Mouse (Mus musculus) limb, embryonic 15.5 days (tissue): ENCODE results near the gene Rgs13. TPM values are rescaled to one million over a fixed set of nuclear protein-coding genes. Genes with fewer than 3 reads are reported as not detected.

ENCODE experiments used
- ATAC-seq: fragments of 200-750 bp; cut with Nextera tagmentation; 2 replicates; pipeline ENCODE4 v1.8.0; 2017; ENCODE audit warnings: low read depth, moderate TSS enrichment; ENCODE audit not compliant: insufficient number of reproducible peaks, low FRiP score, low TSS enrichment
- H3K27ac ChIP-seq: fragments of 300-500 bp; sonication (generic); 2 replicates; pipeline ENCODE4 v1.5.1; 2015; ENCODE audit warnings: moderate library complexity, mild to moderate bottlenecking, inconsistent platforms
- H3K27me3 ChIP-seq: fragments of 300-500 bp; sonication (generic); 2 replicates; pipeline ENCODE4 v1.6.1; 2015; ENCODE audit warnings: inconsistent platforms
- H3K36me3 ChIP-seq: fragments of 300-500 bp; sonication (generic); 2 replicates; pipeline ENCODE4 v1.6.1; 2015; ENCODE audit warnings: inconsistent platforms
- H3K4me1 ChIP-seq: fragments of 300-500 bp; sonication (generic); 2 replicates; pipeline ENCODE4 v1.6.1; 2015; ENCODE audit warnings: inconsistent platforms
- H3K4me2 ChIP-seq: fragments of 300-500 bp; sonication (generic); 2 replicates; pipeline ENCODE4 v1.6.1; 2015; ENCODE audit warnings: mild to moderate bottlenecking, inconsistent platforms
- H3K4me3 ChIP-seq: fragments of 300-500 bp; sonication (generic); 2 replicates; pipeline ENCODE4 v1.5.1; 2015; ENCODE audit warnings: mild to moderate bottlenecking, inconsistent platforms
- H3K9ac ChIP-seq: fragments of 300-500 bp; sonication (generic); 2 replicates; pipeline ENCODE4 v1.6.1; 2015; ENCODE audit warnings: inconsistent platforms
- H3K9me3 ChIP-seq: fragments of 300-500 bp; sonication (generic); 2 replicates; pipeline ENCODE4 v1.6.1; 2016; ENCODE audit warnings: inconsistent platforms
- WGBS: fragments of 180-500 bp; shearing (Covaris S2); methylation state at CpG from one replicate; pipeline ENCODE4 v1.1.7; 2015; 5-methylcytosine and 5-hydroxymethylcytosine counted together
- polyA plus RNA-seq: library from polyadenylated mRNA; unstranded; fragments of >200 nt; fragmentation: Nextera tagmentation; extraction: Ambion mirVana; gene quantifications from 2 replicates; pipeline ENCODE4 v1.2.1, GENCODE M21; 2015

Gene Rgs13
- polyA plus RNA-seq, 1 experiment from 2014 or later = 1.2 TPM

DNA sequence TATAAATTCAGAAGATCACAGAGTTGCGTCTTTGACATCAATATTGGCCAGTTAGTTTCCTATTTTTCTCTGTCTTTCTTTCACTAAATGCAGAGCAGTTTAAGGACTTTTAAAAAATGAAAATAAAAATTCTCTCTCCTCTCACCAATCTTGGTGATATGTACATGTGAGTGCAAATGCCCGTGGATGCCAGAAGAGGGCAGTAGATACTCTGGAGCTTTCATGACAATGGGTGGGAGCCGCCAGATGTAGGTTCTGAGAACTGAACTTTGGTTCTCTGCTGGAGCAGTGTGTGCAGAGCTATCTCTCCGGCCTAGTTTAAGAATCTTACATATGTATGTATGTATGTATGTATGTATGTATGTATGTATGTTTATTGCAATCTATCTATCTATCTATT is 2.4 kb upstream of the Rgs13 start:
- Histone ChIP-seq H3K4me1 (no peaks in the 10 kb centered on the region), H3K4me3 (no peak overlapping the region), H3K9ac (no peak overlapping the region), H3K27ac (no peak overlapping the region), H3K9me3 (no peaks in the 10 kb centered on the region), H3K36me3 (no peaks in the 10 kb centered on the region), H3K4me2 (no peak overlapping the region), H3K27me3 (no peaks in the 10 kb centered on the region)
- 92% methylated on average over 4 of the region's 4 CpGs for WGBS
- no peak for ATAC-seq

DNA sequence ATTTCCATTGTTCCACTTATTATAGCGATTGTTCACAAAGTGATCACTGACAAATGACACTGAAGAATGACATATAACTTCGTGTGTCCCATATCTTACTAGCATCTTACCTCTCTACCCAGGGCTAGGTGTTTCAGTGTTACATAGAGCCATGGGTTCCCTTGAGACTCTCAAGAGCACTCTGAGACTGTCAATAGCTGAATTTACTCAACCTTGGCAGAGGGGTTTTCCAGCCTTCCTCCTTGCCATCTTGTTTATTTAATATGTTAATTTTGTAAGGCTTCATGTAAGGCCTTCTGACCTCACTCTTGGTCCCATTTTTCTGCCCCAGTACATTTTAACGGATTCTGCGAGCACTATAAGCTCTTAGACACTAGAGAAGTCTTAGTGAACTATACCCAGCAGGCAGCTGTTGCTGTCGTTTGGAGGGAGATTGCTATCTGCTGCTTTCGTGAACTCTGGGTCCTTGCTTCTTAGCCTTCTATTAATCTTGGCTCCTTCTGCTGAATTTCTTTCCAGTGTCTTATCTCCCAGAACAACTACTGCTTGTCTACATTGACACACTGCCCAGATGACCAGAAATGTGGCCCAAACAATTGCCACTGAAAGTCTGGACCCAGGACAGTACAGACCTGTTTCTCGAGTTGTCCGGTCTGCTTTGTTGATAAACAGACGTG is 1.2 kb upstream of the Rgs13 start:
- no peaks in the 10 kb centered on the region for H3K4me1 ChIP-seq
- no peaks in the 10 kb centered on the region for H3K9me3 ChIP-seq
- H3K27me3 ChIP-seq = no peaks in the 10 kb centered on the region
- ATAC-seq = no peak
- 75% methylated on average over 9 of the region's 9 CpGs for WGBS
- H3K36me3 ChIP-seq = no peaks in the 10 kb centered on the region
- H3K4me2 ChIP-seq = no peak overlapping the region
- no peak overlapping the region for H3K4me3 ChIP-seq
- no peak overlapping the region for H3K27ac ChIP-seq
- no peak overlapping the region for H3K9ac ChIP-seq

DNA sequence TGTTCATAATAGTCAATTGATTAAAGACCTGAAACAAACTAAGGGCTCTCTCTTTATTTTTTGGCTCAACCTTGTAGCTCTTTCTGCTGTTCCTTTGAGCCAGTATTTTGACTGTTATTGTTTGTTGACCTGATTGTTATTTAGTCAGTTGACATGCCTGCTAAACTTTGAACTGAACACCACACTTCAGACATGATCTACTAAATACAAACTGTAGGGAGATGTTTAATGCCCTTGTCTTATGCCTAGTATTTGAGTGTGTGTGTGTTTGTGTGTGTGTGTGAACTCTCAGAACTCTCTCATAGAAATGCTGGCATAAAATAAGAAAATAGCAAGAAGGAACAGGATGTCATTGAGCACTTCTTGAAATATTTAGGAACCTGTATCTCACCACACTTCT is 448 bp upstream of the Rgs13 start:
- Histone ChIP-seq H3K9me3 (no peaks in the 10 kb centered on the region), H3K4me2 (no peak overlapping the region)

DNA sequence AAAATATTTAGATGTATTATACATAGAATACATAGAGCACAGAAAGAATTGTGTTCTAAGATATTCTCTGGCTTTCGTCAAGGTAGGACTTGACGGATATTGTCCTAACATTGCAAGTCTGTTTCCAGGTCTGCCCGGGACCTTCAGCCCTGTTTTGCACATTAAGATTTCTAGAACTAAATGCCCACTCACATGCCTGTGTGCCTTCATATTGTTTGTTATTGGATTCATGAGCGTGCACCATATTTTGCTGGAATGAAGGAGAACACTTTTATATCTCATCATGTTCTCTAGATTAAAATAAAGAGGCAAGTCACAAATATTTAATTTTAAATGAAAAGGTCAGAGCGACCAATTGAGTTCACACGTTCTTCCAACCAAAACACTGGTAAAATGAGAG is 2.4 kb downstream of the Rgs13 start:
- no peaks in the 10 kb centered on the region for H3K27me3 ChIP-seq
- no peak for ATAC-seq
- H3K4me1 ChIP-seq = no peaks in the 10 kb centered on the region
- no peaks in the 10 kb centered on the region for H3K36me3 ChIP-seq
- no peak overlapping the region for H3K9ac ChIP-seq
- no peaks in the 10 kb centered on the region for H3K9me3 ChIP-seq
- 89% methylated on average over 6 of the region's 6 CpGs for WGBS
- no peak overlapping the region for H3K27ac ChIP-seq
- no peak overlapping the region for H3K4me2 ChIP-seq
- H3K4me3 ChIP-seq = no peak overlapping the region

More for the DNA sequence above, 448 bp upstream of the Rgs13 start:
- no peaks in the 10 kb centered on the region for H3K4me1 ChIP-seq
- H3K9ac ChIP-seq = no peak overlapping the region
- ATAC-seq = no peak
- H3K4me3 ChIP-seq = no peak overlapping the region
- no peaks in the 10 kb centered on the region for H3K36me3 ChIP-seq
- H3K27ac ChIP-seq = no peak overlapping the region
- H3K27me3 ChIP-seq = no peaks in the 10 kb centered on the region

DNA sequence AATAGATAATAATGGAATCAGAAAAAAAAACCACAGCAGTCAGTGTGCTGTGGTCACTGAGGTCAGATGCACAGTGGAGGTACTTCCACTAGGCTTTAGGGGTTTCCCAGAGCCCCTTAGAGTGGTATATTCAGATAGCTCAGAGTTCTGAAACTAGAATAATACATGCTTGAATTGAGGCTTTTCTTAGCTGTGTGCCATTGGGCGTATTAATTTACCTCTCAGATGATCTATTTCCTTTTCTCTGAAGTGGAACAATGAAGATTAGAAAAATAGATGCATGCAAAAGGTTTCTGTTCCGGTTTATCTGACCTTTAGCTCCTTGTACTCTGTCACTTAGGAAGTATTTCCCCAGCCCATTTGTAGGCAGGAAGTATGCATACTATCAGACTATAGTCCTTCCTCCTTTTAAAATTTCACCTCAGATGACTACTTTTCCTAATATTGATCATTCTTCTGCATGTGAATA is 3.6 kb downstream of the Rgs13 start:
- ATAC-seq = no peak
- Histone ChIP-seq H3K9me3 (no peaks in the 10 kb centered on the region), H3K36me3 (no peaks in the 10 kb centered on the region), H3K4me3 (no peak overlapping the region), H3K27ac (no peak overlapping the region), H3K9ac (no peak overlapping the region), H3K27me3 (no peaks in the 10 kb centered on the region), H3K4me2 (no peak overlapping the region), H3K4me1 (no peaks in the 10 kb centered on the region)
- 74% methylated on average over 2 of the region's 2 CpGs for WGBS

DNA sequence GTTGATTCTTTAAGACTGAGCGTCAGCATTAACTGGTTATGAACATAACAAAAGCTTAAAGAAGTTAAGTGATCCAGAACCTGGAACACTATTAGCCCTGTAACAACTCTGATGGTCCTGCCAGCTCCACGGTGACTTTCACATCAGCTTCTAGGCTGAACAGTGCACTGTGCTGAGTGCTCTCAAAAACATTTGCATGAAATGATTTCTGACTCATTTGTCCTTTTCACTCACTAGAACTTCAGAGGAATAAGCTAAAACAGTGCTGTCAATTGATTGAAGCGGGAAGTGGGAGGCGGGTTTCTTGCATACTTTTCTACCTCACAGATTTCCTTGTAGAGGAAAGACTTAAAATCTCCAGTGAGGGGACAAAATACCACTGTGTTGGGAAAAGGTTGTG is 8.3 kb downstream of the Rgs13 start:
- H3K9me3 ChIP-seq = no peaks in the 10 kb centered on the region
- no peaks in the 10 kb centered on the region for H3K27me3 ChIP-seq
- H3K27ac ChIP-seq = no peak overlapping the region
- no peaks in the 10 kb centered on the region for H3K36me3 ChIP-seq
- no peak overlapping the region for H3K4me3 ChIP-seq
- WGBS = 86% methylated on average over 4 of the region's 4 CpGs
- no peak for ATAC-seq
- no peak overlapping the region for H3K4me2 ChIP-seq
- H3K4me1 ChIP-seq = no peaks in the 10 kb centered on the region
- no peak overlapping the region for H3K9ac ChIP-seq

DNA sequence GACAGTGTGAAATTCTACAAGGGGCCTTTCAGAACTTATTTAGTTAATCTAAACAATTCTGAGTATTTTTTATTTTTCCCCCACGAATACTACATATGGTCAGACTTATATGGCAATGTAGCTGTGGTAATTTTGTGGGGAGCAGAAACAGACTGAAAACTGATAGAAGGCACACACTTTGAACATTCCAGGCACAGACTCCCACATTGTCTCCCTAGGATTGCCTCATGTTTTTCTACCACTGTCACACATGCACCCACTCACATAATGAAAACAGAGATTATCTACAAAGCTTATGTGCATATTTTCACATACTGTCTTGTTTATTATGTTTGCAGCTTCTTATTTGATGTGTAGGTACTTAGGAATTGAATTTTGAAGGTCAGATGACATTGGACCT is 9.4 kb downstream of the Rgs13 start:
- Histone ChIP-seq H3K27me3 (no peaks in the 10 kb centered on the region), H3K36me3 (no peaks in the 10 kb centered on the region), H3K4me3 (no peak overlapping the region), H3K27ac (no peak overlapping the region), H3K9ac (no peak overlapping the region), H3K4me2 (no peak overlapping the region), H3K4me1 (no peaks in the 10 kb centered on the region), H3K9me3 (no peaks in the 10 kb centered on the region)
- no peak for ATAC-seq
- WGBS = 61% methylated on average over 1 of the region's 1 CpGs

DNA sequence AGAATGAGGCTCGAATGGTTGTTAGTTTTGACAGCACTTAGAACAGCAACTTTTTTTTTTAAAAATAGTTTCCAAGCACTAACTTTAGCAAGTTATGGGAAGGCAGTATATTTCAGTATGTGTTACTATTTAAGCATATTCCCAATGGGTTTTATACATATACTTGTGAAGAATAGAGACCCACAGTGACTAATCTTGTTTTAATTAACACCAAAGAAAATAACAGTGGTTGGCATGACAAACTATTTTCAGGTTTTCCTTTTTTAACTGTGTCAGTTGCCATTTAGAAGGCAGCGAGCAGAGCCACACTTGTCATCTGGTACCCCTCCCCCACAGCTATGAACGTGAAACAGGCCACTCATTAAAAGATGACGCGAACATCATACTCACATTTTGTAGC is 10.3 kb downstream of the Rgs13 start:
- WGBS = 60% methylated on average over 5 of the region's 5 CpGs
- H3K27me3 ChIP-seq = no peaks in the 10 kb centered on the region
- no peaks in the 10 kb centered on the region for H3K36me3 ChIP-seq
- H3K9me3 ChIP-seq = no peaks in the 10 kb centered on the region
- no peaks in the 10 kb centered on the region for H3K4me1 ChIP-seq
- no peak overlapping the region for H3K27ac ChIP-seq
- no peak for ATAC-seq
- no peak overlapping the region for H3K9ac ChIP-seq
- no peak overlapping the region for H3K4me2 ChIP-seq
- H3K4me3 ChIP-seq = no peak overlapping the region

DNA sequence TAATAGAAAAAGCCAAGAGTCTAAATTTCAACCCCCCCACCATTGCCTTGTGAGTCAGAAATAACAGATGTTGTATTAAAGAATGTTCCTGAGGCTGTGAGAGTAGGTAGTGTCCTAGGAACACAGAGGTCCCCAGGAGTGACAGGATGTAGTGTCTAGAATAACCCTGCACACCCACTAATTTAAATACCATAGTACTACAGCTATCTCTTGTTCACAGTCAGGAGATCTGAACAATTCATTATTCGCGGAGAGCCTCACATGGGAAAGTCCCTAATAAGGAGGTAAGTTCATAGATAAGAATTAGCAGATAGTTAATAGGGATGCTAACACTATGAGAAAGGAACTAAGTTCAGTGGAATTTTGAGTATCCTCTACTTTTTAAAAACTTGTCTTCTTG is 10.9 kb downstream of the Rgs13 start:
- WGBS = 93% methylated on average over 2 of the region's 2 CpGs
- no peaks in the 10 kb centered on the region for H3K4me1 ChIP-seq
- H3K27me3 ChIP-seq = no peaks in the 10 kb centered on the region
- no peaks in the 10 kb centered on the region for H3K9me3 ChIP-seq
- H3K36me3 ChIP-seq = no peaks in the 10 kb centered on the region
- no peak overlapping the region for H3K9ac ChIP-seq
- ATAC-seq = no peak
- H3K4me3 ChIP-seq = no peak overlapping the region
- no peak overlapping the region for H3K4me2 ChIP-seq
- no peak overlapping the region for H3K27ac ChIP-seq

DNA sequence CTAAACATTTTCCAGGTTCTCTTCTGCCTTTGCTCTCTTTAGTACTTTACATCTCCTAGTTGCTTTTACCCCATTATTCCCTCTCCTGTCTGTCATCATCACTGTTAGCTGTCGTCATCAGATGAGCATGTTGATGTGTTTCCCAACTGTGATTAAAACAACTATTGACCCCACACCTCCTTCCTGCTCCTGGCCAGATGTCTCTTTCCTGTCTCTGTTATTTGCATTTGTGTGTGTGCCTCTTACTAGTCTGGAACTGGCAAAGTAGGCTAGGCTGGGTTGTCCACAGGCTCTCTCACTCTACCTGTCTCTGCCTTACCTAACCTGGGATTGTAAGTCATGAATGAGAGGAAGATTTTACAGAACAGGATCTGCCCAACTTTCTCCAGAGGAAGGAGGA is 24.6 kb downstream of the Rgs13 start:
- 46% methylated on average over 1 of the region's 1 CpGs for WGBS
- no peak overlapping the region for H3K27ac ChIP-seq
- no peak overlapping the region for H3K9ac ChIP-seq

DNA sequence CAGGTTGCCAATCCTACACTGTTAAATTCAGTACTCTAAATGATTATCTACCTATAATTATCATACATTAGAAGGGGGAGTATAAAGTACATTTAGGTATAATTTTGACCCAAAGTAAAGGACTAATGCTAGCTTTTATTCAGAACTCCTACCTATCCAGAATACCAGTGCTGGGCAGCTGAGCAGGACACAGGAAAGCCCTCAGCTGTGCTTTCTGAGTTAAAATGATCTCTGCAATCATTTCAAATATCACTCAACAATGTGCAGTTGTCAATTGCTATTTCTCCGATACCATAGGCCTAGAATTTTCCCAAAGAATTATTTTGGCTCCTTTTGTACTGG is 25.0 kb downstream of the Rgs13 start:
- Histone ChIP-seq H3K27ac (no peak overlapping the region), H3K4me2 (no peak overlapping the region), H3K27me3 (no peaks in the 10 kb centered on the region), H3K4me3 (no peak overlapping the region), H3K9me3 (no peaks in the 10 kb centered on the region), H3K36me3 (no peaks in the 10 kb centered on the region), H3K4me1 (no peaks in the 10 kb centered on the region), H3K9ac (no peak overlapping the region)
- 77% methylated on average over 1 of the region's 1 CpGs for WGBS
- ATAC-seq = no peak

More for the DNA sequence above, 24.6 kb downstream of the Rgs13 start:
- Histone ChIP-seq H3K36me3 (no peaks in the 10 kb centered on the region), H3K4me3 (no peak overlapping the region), H3K9me3 (no peaks in the 10 kb centered on the region), H3K4me1 (no peaks in the 10 kb centered on the region), H3K27me3 (no peaks in the 10 kb centered on the region), H3K4me2 (no peak overlapping the region)
- ATAC-seq = no peak

DNA sequence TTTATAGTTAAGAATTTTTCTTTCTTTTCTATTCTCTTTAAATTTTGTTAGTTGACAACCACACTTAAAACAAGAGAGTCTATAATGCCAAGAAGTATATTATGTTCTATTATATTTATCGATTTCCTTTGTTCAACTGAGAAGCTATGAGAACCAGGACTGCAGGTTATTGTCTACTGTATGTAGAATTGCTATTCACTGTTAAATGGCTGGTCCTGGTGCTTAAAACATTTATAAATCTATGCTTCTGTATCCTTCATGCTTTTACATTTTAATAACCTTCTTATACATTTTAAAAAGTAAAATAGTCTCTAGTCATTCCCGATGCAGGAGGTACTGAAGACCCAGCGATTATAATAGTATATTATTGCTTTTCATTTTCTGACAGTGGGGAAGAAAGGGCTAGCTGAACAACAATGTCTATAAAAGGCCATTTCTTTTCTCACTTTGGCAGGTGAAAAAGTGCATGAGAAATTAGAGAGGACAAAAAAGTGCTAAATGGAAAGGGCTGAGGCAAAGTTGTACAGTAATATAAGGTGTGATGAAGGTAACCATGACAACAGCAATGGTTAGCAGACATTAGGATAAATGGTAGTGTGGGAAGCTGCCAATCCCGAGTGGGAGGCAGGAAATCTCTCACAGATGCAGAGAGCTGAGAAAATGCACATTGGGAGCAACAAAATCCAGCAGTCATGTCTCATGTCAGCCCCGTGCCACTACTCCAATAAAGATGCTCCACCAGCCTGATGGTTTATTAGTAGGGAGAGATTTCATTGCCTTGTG is 25.6 kb downstream of the Rgs13 start:
- no peaks in the 10 kb centered on the region for H3K4me1 ChIP-seq

More for the DNA sequence above, 25.6 kb downstream of the Rgs13 start:
- H3K9me3 ChIP-seq = no peaks in the 10 kb centered on the region
- H3K27ac ChIP-seq = no peak overlapping the region
- H3K4me2 ChIP-seq = no peak overlapping the region
- H3K4me3 ChIP-seq = no peak overlapping the region
- H3K27me3 ChIP-seq = no peaks in the 10 kb centered on the region
- ATAC-seq = no peak; the same call in 1 of the 2 replicates
- H3K9ac ChIP-seq = no peak overlapping the region
- H3K36me3 ChIP-seq = no peaks in the 10 kb centered on the region
- 56% methylated on average over 5 of the region's 5 CpGs for WGBS
